Mouse (Mus musculus) G1E-ER4 (cell line): ENCODE results near the gene Tmem202. TPM values are rescaled to one million over a fixed set of nuclear protein-coding genes. Genes with fewer than 3 reads are reported as not detected.

ENCODE experiments used
- GATA1 ChIP-seq: IDR thresholded peaks from one replicate; pipeline ENCODE4 v1.8.0; 2012; ENCODE audit warnings: low read length, inconsistent platforms
- polyA plus RNA-seq: library from polyadenylated mRNA; stranded (reverse); fragments of >175 nt; gene quantifications from 2 replicates; pipeline ENCODE4 v1.2.3, GENCODE M21; 2012

The Tmem202 gene
- polyA plus RNA-seq = not detected in 2 replicates

- TF ChIP-seq GATA1 = no peak
Measured at GRCm38 (mm10) chr9:59539441-59540137, at the start of gene Tmem202, which contains the start of gene Hexa. TSS of gene Tmem202 (minus strand) at chr9:59539847. TSS of gene Hexa (plus strand) at chr9:59539540.

GRCm38 (mm10) chr9:59588710-59589671 lies 49.3 kb upstream of the Tmem202 start:
- TF ChIP-seq GATA1 = no peak

GRCm38 (mm10) chr9:59588252-59588651 lies 48.6 kb upstream of the Tmem202 start:
- no peak for TF ChIP-seq GATA1

- no peak for TF ChIP-seq GATA1
Measured at GRCm38 (mm10) chr9:59584871-59585308, 45.2 kb upstream of the Tmem202 start.

DNA sequence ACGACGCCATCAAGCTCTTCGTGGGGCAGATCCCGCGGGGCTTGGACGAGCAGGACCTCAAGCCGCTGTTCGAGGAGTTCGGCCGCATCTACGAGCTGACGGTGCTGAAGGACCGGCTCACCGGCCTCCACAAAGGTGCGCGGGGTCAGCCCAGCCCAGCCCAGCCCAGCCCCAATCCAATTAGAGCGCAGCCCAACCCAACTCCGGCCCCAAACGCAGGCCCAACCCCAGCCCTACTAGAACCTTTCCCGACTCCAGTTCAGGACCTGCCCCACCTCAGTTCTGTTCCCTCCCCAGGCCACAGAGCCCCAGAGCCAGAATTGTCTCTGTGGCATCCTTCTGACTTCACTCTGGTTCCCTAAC lies 38.8 kb upstream of the Tmem202 start:
- TF ChIP-seq GATA1 = no peak

DNA sequence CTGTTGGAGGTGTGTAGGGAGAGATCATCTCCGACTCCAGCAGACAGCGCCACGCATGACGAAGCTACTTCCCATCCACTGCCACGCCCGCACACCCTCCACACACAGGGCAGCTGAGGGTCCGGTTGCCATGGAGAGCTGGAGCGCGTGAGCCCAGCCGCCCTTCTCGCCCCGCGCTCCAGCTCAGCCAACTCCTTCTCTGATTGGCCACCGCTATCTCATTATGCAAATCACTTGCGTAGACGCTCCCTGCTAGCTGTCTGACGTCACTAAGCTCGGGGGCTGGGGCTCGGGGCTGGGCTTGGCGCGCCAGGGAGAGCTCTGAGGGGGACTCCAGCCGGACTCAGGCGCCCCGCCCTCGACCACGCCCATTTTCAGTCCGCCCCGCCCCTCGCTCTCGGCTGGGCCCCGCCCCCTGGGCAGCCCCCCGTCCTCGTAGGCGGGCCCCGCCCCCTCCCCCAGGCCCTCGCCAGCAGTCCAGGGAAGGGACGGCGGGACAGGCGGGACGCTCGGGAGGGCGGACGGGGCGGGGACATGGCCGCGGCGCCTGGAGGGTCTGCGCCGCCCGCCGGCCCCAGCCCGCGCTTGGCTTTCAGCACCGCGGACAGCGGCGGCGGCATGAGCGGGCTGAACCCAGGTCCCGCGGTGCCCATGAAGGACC lies 38.3 kb upstream of the Tmem202 start, which contains the start of gene Celf6:
TSS of gene Celf6 (plus strand) at position 74 of the 661 bp plus-strand sequence.
- TF ChIP-seq GATA1 = no peak

GRCm38 (mm10) chr9:59577401-59577800 lies 37.8 kb upstream of the Tmem202 start:
- no peak for TF ChIP-seq GATA1

- TF ChIP-seq GATA1 = no peak
Measured at GRCm38 (mm10) chr9:59571852-59572251, 32.2 kb upstream of the Tmem202 start.

DNA sequence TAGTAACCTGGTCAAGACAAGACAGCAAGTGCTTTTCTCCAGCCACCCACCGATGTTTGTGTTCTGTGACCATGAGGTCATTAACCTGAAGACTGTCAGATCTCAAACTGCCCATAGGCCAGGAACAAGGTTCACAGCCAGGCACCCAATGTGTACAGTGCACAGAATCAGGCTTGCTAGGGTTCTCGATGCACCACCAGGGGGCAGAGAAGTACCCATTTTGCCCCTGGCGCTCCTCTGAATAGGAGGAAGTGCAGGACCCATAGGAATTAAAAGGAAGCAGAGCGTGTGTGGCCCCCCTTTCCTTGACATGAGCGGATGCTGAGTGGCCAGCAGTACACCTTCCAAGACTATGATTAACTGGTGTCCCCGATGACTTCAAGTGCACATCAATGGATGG lies 27.5 kb upstream of the Tmem202 start:
- TF ChIP-seq GATA1 = no peak

GRCm38 (mm10) chr9:59565600-59565999 lies 26.0 kb upstream of the Tmem202 start:
- TF ChIP-seq GATA1 = no peak

- TF ChIP-seq GATA1 = no peak
Measured at GRCm38 (mm10) chr9:59553719-59554118, 14.1 kb upstream of the Tmem202 start.

DNA sequence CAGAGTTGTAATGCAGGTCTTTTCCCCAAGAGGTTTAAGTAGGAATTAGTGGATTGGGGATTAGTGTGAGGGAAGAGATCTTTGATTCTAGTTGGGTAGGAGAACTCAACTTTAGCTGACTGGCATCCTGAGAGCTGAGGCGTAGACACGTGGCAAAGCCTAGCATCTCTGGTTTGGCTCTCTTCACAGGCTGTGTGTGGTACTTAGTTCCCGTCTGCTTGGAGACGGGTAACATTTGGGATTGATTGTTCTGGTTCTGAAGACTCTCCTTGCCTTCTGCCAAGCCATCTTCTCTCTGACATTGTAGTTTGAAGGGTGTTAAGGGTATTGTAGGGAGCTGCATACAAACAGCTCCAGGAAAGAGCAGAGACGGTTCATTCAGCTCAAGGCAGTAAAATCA lies 13.0 kb upstream of the Tmem202 start:
- TF ChIP-seq GATA1 = no peak

DNA sequence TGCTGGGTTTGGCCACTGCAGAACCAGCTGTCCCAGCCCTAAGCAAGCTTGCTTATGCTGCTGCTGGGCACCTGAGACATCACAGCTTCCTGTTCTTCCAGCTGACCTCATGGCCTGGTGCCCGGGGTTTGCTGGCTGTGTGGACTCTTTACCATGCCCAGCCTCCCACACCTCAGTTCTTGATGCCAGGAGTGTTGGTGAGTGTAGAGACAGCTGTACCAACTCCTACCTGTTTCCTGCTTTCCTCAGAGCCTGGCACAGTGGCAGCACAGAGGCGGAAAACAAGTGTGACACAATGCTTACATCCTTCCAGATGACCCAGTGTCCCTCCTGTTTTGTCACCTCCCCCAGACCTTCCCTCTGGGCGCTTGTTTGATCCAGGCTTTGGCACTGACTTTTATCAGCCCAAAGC lies 12.0 kb upstream of the Tmem202 start:
- TF ChIP-seq GATA1 = no peak

DNA sequence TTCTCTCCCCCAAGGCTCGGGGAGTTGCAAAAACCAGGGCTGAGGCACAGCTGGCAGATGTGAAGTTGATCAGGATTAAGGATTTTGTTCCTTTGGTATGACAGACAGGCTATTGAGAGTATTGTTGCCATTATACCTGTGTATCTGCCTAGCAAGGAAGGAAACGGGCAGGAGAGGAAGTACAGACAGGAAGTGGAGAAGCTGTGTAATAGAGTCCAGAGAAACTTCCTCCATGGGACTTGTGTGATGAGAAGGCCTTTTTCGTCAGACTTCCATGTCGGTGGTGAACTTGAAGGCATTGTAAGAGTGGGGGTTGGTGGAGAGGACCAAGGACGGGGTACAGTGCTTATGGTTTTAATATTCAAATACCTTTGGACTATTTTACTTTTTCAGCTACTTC lies 11.4 kb upstream of the Tmem202 start:
- no peak for TF ChIP-seq GATA1

DNA sequence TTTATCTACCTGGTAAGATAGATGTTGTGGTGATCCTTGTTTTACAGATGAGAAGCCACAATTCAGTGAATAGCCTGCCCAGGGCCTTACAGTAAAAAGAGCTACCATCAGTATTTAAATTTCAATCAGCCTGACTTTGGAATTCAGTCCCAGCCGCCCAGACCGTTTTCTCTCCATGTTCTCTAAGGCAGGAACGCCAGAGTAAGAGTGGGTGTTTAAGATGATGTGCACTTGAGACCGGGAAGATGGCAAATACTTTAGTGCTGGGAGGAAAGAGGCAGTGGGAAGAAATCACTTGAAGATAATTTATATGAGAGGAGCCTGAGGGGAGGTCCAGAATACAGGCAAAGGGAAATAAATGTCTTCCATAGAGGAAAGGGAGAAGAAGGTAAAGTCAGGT lies 10.4 kb upstream of the Tmem202 start:
- TF ChIP-seq GATA1 = no peak
